Mouse (Mus musculus) embryonic facial prominence, embryonic 15.5 days (tissue): Measurements from ENCODE around the gene Tmem50b. TPM values are rescaled to one million over a fixed set of nuclear protein-coding genes. Genes with fewer than 3 reads are reported as not detected.

Experiments used
- microRNA-seq: library from miRNA; unstranded; fragments of <30 nt; microRNA quantifications from one replicate; pipeline ENCODE4, GENCODE M21; 2016; ENCODE audit warnings: borderline number of aligned reads
- polyA plus RNA-seq: library from polyadenylated mRNA; unstranded; fragments of >200 nt; fragmentation: Nextera tagmentation; extraction: Ambion mirVana; gene quantifications from 2 replicates; pipeline ENCODE4 v1.2.1, GENCODE M21; 2015

Gene Tmem50b
- polyA plus RNA-seq, 1 experiment from 2014 or later = 50.9 TPM

Small RNAs within 50 kb of the gene (microRNA-seq; reads per million reads assigned to microRNA genes)
- gene Mir6367 = not detected

Other genes with a start within 250 kb of the Tmem50b start
- gene Ifnar2, start 225.0 kb downstream of the Tmem50b start, polyA plus RNA-seq = 60.4 and 61.7 TPM in 2 replicates
- not detected in 2 replicates for gene Gm21970, start 206.1 kb downstream of the Tmem50b start, polyA plus RNA-seq
- gene Il10rb, start 191.6 kb downstream of the Tmem50b start, polyA plus RNA-seq = 33.3 and 37.0 TPM in 2 replicates
- gene Ifnar1, start 112.6 kb downstream of the Tmem50b start, polyA plus RNA-seq = 57.1 and 57.4 TPM in 2 replicates
- gene Ifngr2, start 50.7 kb downstream of the Tmem50b start, polyA plus RNA-seq = 58.8 and 63.2 TPM in 2 replicates
- gene Dnajc28, start 21.2 kb upstream of the Tmem50b start, polyA plus RNA-seq = 3.7 TPM in 2 replicates
- 96.7 and 97.1 TPM in 2 replicates for gene Gart, start 49.2 kb upstream of the Tmem50b start, polyA plus RNA-seq
- gene Son, start 49.7 kb upstream of the Tmem50b start, polyA plus RNA-seq = 125 and 135 TPM in 2 replicates
- gene Donson, start 91.0 kb upstream of the Tmem50b start, polyA plus RNA-seq = 18.2 and 19.0 TPM in 2 replicates
- gene Cryzl1, start 131.2 kb upstream of the Tmem50b start, polyA plus RNA-seq = 71.1 and 75.7 TPM in 2 replicates
- gene Itsn1, start 131.5 kb upstream of the Tmem50b start, polyA plus RNA-seq = 23.3 and 26.7 TPM in 2 replicates